In the genomic region with DNA sequence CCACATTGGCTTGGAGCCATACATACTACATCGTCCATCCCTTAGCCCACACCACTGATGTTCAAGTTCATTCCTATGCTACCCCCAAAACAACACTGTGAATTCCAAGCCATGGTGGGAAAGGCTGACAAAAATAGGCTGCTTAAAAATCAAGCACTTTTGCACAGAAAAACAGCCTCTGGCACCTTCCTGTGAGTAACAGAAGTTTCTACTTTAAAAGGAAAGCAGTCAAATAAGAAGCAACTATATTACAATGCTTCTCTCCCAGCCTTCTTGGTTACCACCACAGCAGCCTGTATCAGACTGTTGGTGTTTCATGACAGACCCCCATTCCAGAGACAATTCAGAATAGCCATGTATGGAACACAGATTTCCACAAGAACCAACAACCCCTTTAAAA, we compare ENCODE assay signal across 27 mouse cellular contexts.
"Had no signal": no experiment of that assay in that cellular context is flagged by ENCODE, and none has a peak within 500 bp of the region (broad histone marks: within the 10 kb centered on the region; RNA-seq: fewer than 3 reads in every experiment).

No protein-coding gene starts in this region.

- H3K27me3 ChIP-seq: heart, embryonic 13.5 days; heart, embryonic 15.5 days; hindbrain, embryonic 13.5 days; hindbrain, embryonic 15.5 days; kidney, embryonic 15.5 days; limb, embryonic 13.5 days; limb, embryonic 15.5 days; liver, embryonic 13.5 days; liver, embryonic 15.5 days had no signal

- H3K9ac ChIP-seq: heart, embryonic 13.5 days; heart, embryonic 15.5 days; hindbrain, embryonic 13.5 days; hindbrain, embryonic 15.5 days; kidney, embryonic 15.5 days; limb, embryonic 13.5 days; limb, embryonic 15.5 days; liver, embryonic 13.5 days; liver, embryonic 15.5 days had no signal

- DNase-seq: gastrocnemius, adult 2 months; gastrocnemius, postnatal 10 days; gastrocnemius, postnatal 25 days; heart, adult 2 months; heart, postnatal 14 days; heart, postnatal 36 days; kidney, adult 11 months; kidney, adult 9 months; kidney, postnatal 14 days; kidney, postnatal 36 days; layer of hippocampus, adult 9-11 months; layer of hippocampus, postnatal 36 days; left cerebral cortex, postnatal 4 days; liver, embryonic 13.5 days had no signal

- H3K36me3 ChIP-seq: heart, embryonic 13.5 days; heart, embryonic 15.5 days; hindbrain, embryonic 13.5 days; hindbrain, embryonic 15.5 days; kidney, embryonic 15.5 days; limb, embryonic 13.5 days; limb, embryonic 15.5 days; liver, embryonic 13.5 days; liver, embryonic 15.5 days had no signal

- H3K4me3 ChIP-seq: gastrocnemius, adult 2 months; heart, adult 2 months; heart, embryonic 13.5 days; heart, embryonic 15.5 days; hindbrain, embryonic 13.5 days; hindbrain, embryonic 15.5 days; kidney, embryonic 15.5 days; limb, embryonic 13.5 days; limb, embryonic 15.5 days; liver, embryonic 13.5 days; liver, embryonic 15.5 days had no signal

- ATAC-seq: hindbrain, postnatal 0 days; intestine, embryonic 16.5 days had no signal

- H3K27ac ChIP-seq: gastrocnemius, adult 2 months; heart, adult 2 months; heart, embryonic 13.5 days; heart, embryonic 15.5 days; hindbrain, embryonic 13.5 days; hindbrain, embryonic 15.5 days; hindbrain, postnatal 0 days; kidney, embryonic 15.5 days; kidney, postnatal 0 days; limb, embryonic 13.5 days; limb, embryonic 15.5 days; liver, embryonic 13.5 days; liver, embryonic 15.5 days had no signal

- H3K4me2 ChIP-seq: heart, embryonic 11.5 days; heart, embryonic 13.5 days; heart, embryonic 15.5 days; hindbrain, embryonic 13.5 days; hindbrain, embryonic 15.5 days; kidney, embryonic 15.5 days; limb, embryonic 13.5 days; limb, embryonic 15.5 days; liver, embryonic 11.5 days; liver, embryonic 13.5 days; liver, embryonic 15.5 days had no signal

- H3K9me3 ChIP-seq: heart, embryonic 13.5 days; heart, embryonic 15.5 days; hindbrain, embryonic 13.5 days; hindbrain, embryonic 15.5 days; kidney, embryonic 15.5 days; limb, embryonic 13.5 days; limb, embryonic 15.5 days; liver, embryonic 13.5 days; liver, embryonic 15.5 days had no signal

- H3K4me1 ChIP-seq: heart, embryonic 13.5 days; heart, embryonic 15.5 days; hindbrain, embryonic 13.5 days; hindbrain, embryonic 15.5 days; kidney, embryonic 15.5 days; limb, embryonic 13.5 days; limb, embryonic 15.5 days; liver, embryonic 13.5 days; liver, embryonic 15.5 days had no signal
